Mouse (Mus musculus): ENCODE measurements around the gene Olfr1415. TPM values are rescaled to one million over a fixed set of nuclear protein-coding genes. Genes with fewer than 3 reads are reported as not detected.

The Olfr1415 gene
- polyA plus RNA-seq, 1 experiment from 2014 or later, result not detected

DNA sequence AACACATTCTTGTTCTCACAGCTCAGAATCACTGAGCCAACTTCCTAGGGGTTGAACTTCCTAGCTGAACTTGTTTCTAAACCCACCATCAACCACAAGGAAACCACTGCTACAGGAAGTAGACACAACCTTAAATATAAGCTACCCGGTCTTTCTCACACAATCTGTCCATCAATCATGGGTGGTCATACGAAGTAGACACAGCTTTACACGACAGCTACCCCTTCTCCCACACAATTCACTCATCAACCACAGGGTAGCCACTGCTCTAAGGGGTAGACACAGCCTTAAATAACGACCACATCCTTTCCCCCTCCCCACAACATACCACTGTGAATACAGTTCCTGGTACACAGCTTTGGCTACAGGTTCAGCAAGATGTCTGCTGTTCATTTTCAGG is 27.0 kb downstream of the Olfr1415 start:
- no peak for ATAC-seq (ENCODE audit: low FRiP score, low read depth)
- WGBS, result 91% methylated on average over 4 of the region's 4 CpGs
- H3K27ac ChIP-seq (replicated peaks), result no peak overlapping the region
- peaks cover 65% of the 10 kb centered on the region for H3K36me3 ChIP-seq
- peaks cover 17% of the 10 kb centered on the region for H3K4me1 ChIP-seq (replicated peaks)
- no peaks in the 10 kb centered on the region for H3K27me3 ChIP-seq
- no peak overlapping the region for H3K9ac ChIP-seq
- no peak overlapping the region for H3K4me3 ChIP-seq
- no peak overlapping the region for H3K4me2 ChIP-seq
- H3K9me3 ChIP-seq, result no peaks in the 10 kb centered on the region

DNA sequence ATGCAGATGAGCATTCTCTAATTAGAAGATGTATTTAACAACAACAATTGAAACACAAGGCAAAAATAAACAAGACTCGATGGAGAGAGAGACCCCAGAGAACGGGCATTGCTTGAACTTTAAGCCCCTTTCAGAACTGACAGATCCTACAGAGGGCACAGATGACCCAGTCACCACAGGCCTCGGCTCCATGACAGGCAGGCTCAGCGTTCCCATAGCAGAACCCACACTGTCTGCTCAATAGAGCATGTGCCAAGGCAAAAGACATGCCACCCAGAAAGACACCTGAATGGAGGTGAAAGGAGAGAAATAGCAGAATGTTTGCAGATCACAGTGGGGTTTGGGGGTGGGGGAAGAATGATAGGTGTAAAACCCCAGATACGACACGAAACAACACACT is 37.5 kb downstream of the Olfr1415 start:
- H3K9me3 ChIP-seq, result no peaks in the 10 kb centered on the region
- H3K36me3 ChIP-seq, result peaks cover 80% of the 10 kb centered on the region
- no peak overlapping the region for H3K4me3 ChIP-seq
- 87% methylated on average over 6 of the region's 6 CpGs for WGBS
- H3K9ac ChIP-seq, result no peak overlapping the region
- no peak for ATAC-seq (ENCODE audit: low FRiP score, low read depth)
- no peaks in the 10 kb centered on the region for H3K4me1 ChIP-seq (replicated peaks)
- H3K27ac ChIP-seq (replicated peaks), result no peak overlapping the region
- H3K27me3 ChIP-seq, result no peaks in the 10 kb centered on the region
- no peak overlapping the region for H3K4me2 ChIP-seq

- Histone ChIP-seq H3K4me1 (replicated peaks) (no peaks in the 10 kb centered on the region), H3K36me3 (peaks cover 82% of the 10 kb centered on the region), H3K4me3 (no peak overlapping the region), H3K9ac (no peak overlapping the region), H3K9me3 (no peaks in the 10 kb centered on the region), H3K4me2 (no peak overlapping the region), H3K27me3 (no peaks in the 10 kb centered on the region), H3K27ac (replicated peaks) (no peak overlapping the region)
- no peak for ATAC-seq (ENCODE audit: low FRiP score, low read depth)
These were observed 38.1 kb downstream of the Olfr1415 start for GRCm38 (mm10) chr1:92457758-92458157.

DNA sequence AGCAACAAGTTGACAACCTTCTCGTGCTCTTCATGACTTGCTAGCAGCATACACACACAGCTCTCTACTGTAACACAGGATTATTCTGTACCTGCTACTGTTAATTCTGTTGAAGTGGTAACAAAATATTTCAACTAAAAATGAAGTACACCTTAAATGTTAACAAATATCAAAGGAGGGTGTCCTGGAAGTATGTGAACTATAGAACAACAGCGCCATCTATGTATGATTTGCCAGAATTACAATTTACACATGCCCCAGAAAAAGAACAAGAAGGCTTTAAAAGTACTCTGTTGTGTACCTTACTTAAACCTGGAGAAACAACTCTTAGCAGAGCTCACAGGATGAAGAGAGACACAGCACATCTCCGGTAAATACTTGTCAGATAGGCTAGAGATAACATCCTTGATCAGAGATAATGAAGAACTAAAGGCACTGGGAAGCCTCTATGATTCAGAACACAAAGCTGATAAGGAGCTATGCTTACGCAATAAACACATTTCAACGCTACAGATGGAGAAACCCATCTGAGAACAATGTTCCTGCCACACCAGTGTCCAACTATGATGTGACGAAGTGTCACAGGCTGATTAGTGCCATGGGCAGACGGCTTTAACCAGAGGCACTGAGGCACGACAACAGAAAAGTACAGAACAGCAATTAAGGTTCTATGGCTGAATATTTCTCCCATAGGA is 42.0 kb downstream of the Olfr1415 start:
- peaks cover 81% of the 10 kb centered on the region for H3K36me3 ChIP-seq
- no peak overlapping the region for H3K4me2 ChIP-seq
- WGBS, result 77% methylated on average over 8 of the region's 8 CpGs
- no peaks in the 10 kb centered on the region for H3K9me3 ChIP-seq
- H3K4me1 ChIP-seq (replicated peaks), result no peaks in the 10 kb centered on the region
- no peak overlapping the region for H3K9ac ChIP-seq
- no peak for ATAC-seq (ENCODE audit: low FRiP score, low read depth)
- no peak overlapping the region for H3K27ac ChIP-seq (replicated peaks)
- no peak overlapping the region for H3K4me3 ChIP-seq
- no peaks in the 10 kb centered on the region for H3K27me3 ChIP-seq

GRCm38 (mm10) chr1:92448293-92448692 is 47.6 kb downstream of the Olfr1415 start:
- Histone ChIP-seq H3K9ac (no peak overlapping the region), H3K4me3 (no peak overlapping the region), H3K27me3 (no peaks in the 10 kb centered on the region), H3K4me2 (no peak overlapping the region), H3K4me1 (replicated peaks) (no peaks in the 10 kb centered on the region), H3K9me3 (no peaks in the 10 kb centered on the region), H3K36me3 (peaks cover 86% of the 10 kb centered on the region), H3K27ac (replicated peaks) (no peak overlapping the region)
- no peak for ATAC-seq (ENCODE audit: low FRiP score, low read depth)
- 85% methylated on average over 3 of the region's 3 CpGs for WGBS

GRCm38 (mm10) chr1:92441453-92442063 is 54.3 kb downstream of the Olfr1415 start:
- Histone ChIP-seq H3K9me3 (no peaks in the 10 kb centered on the region), H3K27ac (replicated peaks) (no peak overlapping the region), H3K27me3 (no peaks in the 10 kb centered on the region), H3K4me3 (no peak overlapping the region), H3K4me1 (replicated peaks) (peaks cover 22% of the 10 kb centered on the region), H3K4me2 (no peak overlapping the region), H3K36me3 (peaks cover 49% of the 10 kb centered on the region), H3K9ac (no peak overlapping the region)
- no peak for ATAC-seq (ENCODE audit: low FRiP score, low read depth)
- 71% methylated on average over 6 of the region's 6 CpGs for WGBS

DNA sequence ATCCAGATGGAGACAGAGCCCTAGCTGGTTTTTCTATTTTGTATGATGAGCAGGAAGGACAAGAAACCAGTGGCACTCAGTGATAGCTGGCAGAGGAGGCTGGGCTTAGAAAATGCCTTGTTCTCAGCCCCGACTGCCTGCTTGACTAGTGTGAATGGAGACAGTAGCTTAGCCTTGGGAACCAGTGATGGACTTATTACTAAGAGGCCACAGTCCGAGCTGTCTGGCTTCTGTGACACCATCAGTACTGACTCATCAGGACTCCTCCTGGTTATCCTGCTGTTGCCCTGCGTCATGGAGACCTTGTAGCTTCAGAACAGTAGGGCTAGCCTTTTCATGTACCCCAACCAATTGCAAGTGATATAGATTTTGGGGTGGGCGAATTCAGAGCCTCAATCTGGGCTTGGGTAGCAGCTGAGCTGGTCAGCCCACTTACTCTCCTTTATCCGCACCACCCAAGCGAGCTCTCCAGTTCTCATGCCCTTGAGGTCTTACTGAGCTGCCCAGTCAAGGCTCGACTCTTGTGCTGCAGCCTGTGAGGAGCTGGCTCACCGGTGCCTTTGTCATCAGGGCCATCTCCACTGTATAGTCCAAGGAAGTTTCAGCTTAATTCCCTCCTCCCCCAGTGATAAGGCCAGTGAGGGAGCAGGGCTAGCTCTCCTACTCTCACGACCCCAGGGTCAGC is 55.7 kb downstream of the Olfr1415 start:
- WGBS, result 92% methylated on average over 9 of the region's 9 CpGs
- no peak for ATAC-seq (ENCODE audit: low FRiP score, low read depth)
- Histone ChIP-seq H3K36me3 (peaks cover 37% of the 10 kb centered on the region), H3K9me3 (no peaks in the 10 kb centered on the region), H3K27ac (replicated peaks) (no peak overlapping the region), H3K9ac (no peak overlapping the region), H3K4me2 (no peak overlapping the region), H3K4me3 (no peak overlapping the region), H3K4me1 (replicated peaks) (peaks cover 24% of the 10 kb centered on the region), H3K27me3 (no peaks in the 10 kb centered on the region)

Small RNA genes lying within 50 kb of the gene (microRNA-seq; reads per million reads assigned to microRNA genes)
- gene Mir6900, result 3.1 reads per million, percentile 13 among the genes with 10 or more reads in this experiment

Other genes starting within 250 kb of the Olfr1415 start
- 314 and 315 TPM in 2 replicates for gene Ndufa10, start 22.2 kb downstream of the Olfr1415 start, polyA plus RNA-seq (2015; fragmentation: Nextera tagmentation; extraction: Ambion mirVana)
- not detected in 2 replicates for gene Olfr1416, start 11.0 kb downstream of the Olfr1415 start, polyA plus RNA-seq (2015; fragmentation: Nextera tagmentation; extraction: Ambion mirVana)
- not detected in 2 replicates for gene Olfr1414, start 22.6 kb upstream of the Olfr1415 start, polyA plus RNA-seq (2015; fragmentation: Nextera tagmentation; extraction: Ambion mirVana)
- not detected in 2 replicates for gene Olfr1413, start 75.2 kb upstream of the Olfr1415 start, polyA plus RNA-seq (2015; fragmentation: Nextera tagmentation; extraction: Ambion mirVana)
- gene Olfr1412, start 89.7 kb upstream of the Olfr1415 start, polyA plus RNA-seq (2015; fragmentation: Nextera tagmentation; extraction: Ambion mirVana), result not detected in 2 replicates
- gene Olfr1411, start 98.3 kb upstream of the Olfr1415 start, polyA plus RNA-seq (2015; fragmentation: Nextera tagmentation; extraction: Ambion mirVana), result not detected in 2 replicates
- not detected in 2 replicates for gene Olfr1410, start 109.7 kb upstream of the Olfr1415 start, polyA plus RNA-seq (2015; fragmentation: Nextera tagmentation; extraction: Ambion mirVana)
- gene Olfr12, start 121.7 kb upstream of the Olfr1415 start, polyA plus RNA-seq (2015; fragmentation: Nextera tagmentation; extraction: Ambion mirVana), result not detected in 2 replicates
- 577 and 633 TPM in 2 replicates for gene Cops9, start 145.9 kb upstream of the Olfr1415 start, polyA plus RNA-seq (2015; fragmentation: Nextera tagmentation; extraction: Ambion mirVana)
- gene Otos, start 152.7 kb upstream of the Olfr1415 start, polyA plus RNA-seq (2015; fragmentation: Nextera tagmentation; extraction: Ambion mirVana), result 0.26 and 0.54 TPM in 2 replicates